Mouse (Mus musculus): Measurements from ENCODE around the gene Baiap2l1.

DNA sequence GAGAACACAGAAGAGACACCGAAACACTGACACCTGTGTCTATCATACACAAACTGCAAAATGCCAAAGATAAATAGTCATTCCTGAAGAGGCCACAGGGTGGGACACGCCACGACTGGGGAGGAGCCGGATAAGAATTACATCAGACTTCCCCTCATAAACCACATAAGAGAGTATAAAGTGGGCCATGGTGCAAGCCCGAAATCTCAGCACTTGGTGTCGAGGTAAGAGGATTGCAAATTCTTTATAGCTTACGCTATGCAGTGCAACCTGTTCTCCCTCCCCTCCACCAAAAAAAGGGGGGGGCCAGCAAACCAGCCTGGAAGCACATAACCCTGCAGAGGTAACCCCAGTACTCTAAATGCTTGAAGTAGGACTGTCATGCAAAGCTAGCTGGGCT lies 63.0 kb downstream of the Baiap2l1 start:
- TF ChIP-seq CTCF (IDR thresholded peaks at IDR 0.05; ENCODE audit: insufficient read depth, low read depth, low read length) (no peak), POLR2A (IDR thresholded peaks at IDR 0.05; ENCODE audit: insufficient read depth, low read depth, low read length) (no peak)

All from olfactory bulb, adult 2 months (tissue).